Mouse (Mus musculus): Measurements from ENCODE around the gene Arhgap6. TPM values are rescaled to one million over a fixed set of nuclear protein-coding genes. Genes with fewer than 3 reads are reported as not detected.

Gene Arhgap6
- not detected for polyA plus RNA-seq (2017; shearing (Covaris generic))

DNA sequence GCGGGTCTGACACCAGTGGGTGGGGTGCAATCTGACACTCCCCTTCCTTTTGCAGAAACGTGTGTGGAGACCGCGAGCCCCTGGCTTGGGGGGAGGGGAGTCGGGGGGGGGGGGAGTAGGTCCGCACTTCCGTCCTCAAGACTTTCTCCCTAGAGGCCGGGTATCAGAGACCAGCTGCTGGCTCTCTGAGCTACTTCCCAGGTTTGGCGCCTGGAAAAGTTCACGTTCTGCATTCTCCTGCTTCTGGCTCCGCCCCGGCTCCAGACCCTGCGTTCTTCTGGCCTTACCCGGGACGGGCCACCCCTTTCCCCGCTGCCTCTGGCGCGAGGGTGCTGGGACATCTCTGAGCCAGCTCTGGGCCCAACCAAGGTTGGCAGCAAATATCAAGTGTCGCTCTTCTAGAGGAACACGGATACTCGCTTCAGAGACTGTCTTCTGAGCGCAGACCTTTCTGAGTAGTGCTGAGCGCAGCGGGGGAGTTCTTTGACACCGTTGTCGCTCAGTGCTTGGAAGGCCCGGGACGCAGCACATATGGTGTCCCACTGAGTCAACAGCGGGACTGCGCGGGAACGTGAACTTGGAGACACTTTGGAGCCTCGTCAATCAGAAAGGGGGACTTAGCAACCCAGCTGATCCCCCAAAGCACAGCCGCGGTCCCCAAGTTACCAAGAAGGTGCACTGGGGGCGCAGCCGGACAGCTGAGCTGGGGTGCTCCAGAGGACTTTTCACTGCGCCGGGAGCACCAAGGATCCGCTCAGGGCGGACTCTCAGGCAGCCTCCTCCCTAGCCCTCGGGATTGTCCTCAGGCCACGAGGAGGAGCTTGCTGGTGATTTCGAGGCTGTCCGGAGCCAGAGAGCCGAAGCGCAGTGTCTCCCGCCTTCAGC is at the start of gene Arhgap6:
Gene Arhgap6, plus strand, starts transcription at position 126 of the 885 bp plus-strand sequence.

GRCm38 (mm10) chrX:169187100-169187499 is 392.2 kb downstream of the Arhgap6 start, which contains the start of gene Amelx:
Gene Amelx, minus strand, starts transcription at chrX:169187200.

DNA sequence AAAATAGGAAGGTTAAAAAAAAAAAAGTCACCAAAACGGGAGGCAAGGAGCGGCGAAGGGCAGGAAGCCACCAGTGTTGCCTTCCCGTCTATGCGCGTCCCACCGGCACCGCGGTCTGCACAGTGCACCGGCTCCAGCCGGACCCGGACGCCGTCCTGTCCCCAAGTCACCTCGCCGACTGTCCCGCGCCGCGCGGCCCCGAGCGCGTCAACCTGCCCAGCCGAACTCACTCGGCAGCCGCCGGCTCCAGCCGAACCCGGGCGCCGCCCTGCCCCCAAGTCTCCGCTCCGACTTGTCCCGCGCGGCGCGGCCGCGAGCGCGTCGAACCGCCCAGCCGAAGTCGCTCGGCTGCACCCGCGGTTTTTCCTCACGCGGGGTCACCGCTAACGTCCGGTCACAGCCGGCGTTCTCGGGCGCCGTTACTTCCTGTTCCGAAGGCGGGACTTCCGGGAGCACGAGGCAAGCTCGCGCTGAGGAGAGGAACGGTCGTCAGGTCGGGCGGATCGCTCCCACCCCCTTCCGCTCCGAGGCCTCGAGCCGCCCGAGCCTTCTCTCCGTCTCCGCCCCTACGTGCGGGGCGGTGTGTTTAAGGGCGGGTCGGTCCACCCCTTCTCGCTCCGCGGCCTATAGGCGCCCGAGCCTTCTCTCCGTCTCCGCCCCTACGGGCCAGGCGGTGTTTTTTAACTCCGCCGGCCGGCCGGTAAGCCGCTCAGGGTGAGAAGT is 525.2 kb downstream of the Arhgap6 start, which contains the start of gene Hccs:
Gene Hccs, minus strand, starts transcription at position 428 of the 723 bp plus-strand sequence.

Other genes with a start within 250 kb of the Arhgap6 start
- 0.06 TPM for gene Frmpd4, start 217.9 kb upstream of the Arhgap6 start, polyA plus RNA-seq (2017; shearing (Covaris generic))
- gene Msl3, start 121.2 kb upstream of the Arhgap6 start, polyA plus RNA-seq (2017; shearing (Covaris generic)), result 19.4 TPM